Mouse (Mus musculus) monocyte, adult 2 months (primary cell): Measurements from ENCODE around the gene Sppl3.

Experiments
- DNase-seq, 2 experiments: peaks; one replicate each; pipeline ENCODE4 v3.0.0; 2022; ENCODE audit warnings: low spot score in 2 of 2, low read depth in 1 of 2

The Sppl3 gene

GRCm38 (mm10) chr5:115010577-115011216 lies at the start of gene Sppl3:
Gene Sppl3 (plus strand): TSS chr5:115011137.
- peak; percentile 67 to 89 for DNase-seq

GRCm38 (mm10) chr5:114961590-114962360 lies 49.2 kb upstream of the Sppl3 start:
- no peak for DNase-seq

- DNase-seq: no peak
These were observed 46.5 kb upstream of the Sppl3 start for GRCm38 (mm10) chr5:114964315-114964966.

DNA sequence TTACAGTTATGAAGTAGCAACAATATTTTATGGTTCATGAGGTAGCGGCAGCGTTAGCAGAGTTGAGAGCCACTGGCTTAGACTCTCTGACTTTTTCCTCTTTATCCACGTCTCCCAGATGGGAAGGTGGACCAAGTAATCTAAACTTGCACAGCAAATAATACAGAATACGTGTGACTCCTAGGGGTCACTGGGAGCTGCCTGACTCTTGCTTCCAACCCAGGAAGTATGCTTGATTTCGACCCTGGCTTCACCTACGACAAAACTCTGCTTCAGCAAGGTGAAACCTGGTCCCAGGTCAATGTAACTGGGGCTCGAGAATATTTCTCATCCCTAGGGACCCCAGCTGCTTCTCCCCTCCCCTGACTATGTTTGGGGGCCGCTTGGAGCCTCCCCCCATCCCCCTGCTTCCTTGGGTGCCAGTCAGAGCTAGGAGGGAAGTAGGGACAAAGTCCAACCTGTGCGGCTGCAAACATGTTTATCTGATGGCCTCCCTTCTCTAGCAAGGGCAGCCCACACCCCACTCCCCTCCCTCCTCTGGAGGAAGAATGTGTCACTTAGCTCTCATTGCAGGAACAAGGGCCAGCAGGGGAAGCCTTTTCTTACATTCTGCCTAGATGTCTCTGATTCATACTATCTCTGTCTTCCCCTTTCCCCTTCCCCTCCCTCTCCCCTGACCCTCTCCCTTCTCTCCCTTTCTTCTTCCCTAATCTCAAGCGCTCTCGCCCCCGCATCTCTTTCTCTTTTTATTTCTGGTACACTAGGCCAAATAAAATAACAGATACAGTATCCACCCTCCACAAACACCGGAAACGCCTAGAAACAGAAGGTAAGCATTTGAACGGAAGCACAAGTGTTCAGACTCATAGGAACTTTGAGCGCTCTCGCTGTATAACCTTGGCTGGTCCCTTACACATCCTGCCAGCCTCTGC lies 45.7 kb upstream of the Sppl3 start:
- DNase-seq: no peak

DNA sequence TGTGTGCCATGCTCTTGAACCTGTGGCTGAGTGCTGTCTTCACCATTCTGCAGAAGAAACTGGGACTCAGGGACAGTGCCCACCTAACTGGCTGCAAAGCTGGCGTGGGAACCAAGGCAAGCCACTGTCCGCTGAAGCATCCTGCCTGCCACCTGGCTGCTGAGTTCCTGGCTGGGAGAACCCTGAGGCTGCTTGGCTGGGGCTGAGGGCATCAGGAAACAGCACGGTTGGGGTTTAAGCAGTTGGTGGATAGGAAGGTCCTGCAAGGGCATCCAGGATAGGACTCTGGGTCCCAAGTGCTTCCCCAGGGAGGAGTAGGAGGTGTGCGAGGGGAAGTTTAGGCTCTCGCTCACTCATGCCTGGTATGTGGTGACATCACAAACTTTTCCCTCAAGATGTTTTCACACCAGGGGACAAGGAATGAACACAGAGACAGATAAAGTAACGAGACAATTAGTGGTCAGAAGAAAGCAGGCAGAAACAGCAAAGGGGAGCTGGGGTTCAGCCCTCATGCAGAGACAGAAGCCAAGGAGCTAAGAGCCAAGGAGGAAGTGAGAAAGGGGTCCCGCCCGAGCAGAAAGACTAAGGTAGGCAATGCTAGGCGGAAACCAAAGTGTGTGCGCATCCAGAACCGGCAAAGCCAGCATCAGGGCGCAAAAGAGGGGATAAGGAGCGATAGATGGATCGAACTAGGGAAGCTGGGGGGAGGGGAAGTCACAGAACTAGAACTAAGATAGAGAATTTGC lies 43.2 kb upstream of the Sppl3 start:
- no peak for DNase-seq

DNA sequence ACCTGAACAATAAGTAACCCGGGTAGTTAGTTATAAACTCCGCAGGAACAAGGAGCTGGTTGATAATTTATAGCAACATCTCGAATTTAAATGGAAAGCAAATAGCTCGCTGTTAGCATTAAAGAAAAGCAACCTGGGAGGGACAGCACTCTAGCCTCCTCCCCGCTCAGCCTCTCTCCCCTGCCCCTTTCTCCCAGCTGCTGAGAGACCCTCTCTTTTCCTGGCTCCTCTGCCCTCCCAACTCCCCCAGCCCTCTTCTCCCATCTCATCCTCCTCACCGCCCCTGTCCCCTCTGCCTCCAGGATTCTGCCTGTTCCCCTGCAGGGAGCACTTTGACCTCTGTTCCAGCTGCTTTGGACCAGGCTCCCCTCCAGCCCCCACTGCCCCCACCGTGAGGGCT lies 42.3 kb upstream of the Sppl3 start:
- DNase-seq: no peak

DNA sequence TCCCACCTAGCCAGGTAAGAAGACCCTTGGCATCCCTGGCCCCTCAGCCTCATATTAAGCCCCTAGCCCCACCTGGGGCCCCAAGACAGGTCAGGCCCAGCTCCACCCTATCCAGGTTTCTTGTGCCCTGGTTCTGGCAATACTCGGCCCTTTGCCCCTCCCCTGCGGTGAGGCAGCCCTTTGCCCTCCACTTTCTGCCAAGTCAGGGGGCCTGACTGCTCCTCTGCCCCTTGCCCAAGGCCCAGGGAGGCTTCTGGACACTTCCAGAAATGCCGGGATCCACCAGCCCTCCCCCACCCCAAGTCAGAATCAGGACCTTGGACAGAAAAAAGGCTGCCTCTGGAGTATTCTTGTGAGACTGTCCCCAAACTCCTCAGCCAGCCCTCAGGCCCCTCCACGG lies 41.9 kb upstream of the Sppl3 start:
- no peak for DNase-seq

DNA sequence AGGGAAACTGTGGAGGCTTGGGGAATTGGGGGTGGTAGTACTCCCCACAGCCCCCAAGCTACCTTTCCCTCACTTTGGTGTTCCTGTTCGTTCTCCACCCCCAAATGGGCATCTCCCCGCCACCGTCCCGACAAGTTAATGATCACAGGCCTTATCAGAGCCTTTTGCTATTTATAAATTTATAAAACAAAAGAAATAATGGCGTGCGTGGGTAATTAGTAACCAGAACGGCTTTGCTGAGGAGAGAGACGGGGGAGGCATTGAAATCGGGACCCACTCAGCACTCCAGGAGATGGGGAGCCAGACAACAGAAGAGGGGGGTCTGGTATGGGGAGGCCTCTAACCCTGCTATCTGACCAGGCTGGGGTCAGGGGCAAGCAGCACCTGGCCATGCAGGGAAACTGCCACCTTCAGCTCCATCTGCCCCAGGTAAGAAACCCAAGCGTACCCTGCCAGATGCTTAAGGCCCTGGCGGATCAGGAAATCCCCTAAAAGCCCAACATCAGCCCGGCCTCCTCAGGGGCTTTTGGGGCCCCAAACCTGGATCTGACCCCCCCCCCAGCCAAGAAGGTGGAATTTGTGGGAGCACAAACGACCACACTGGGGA lies 41.2 kb upstream of the Sppl3 start:
- DNase-seq: no peak

DNA sequence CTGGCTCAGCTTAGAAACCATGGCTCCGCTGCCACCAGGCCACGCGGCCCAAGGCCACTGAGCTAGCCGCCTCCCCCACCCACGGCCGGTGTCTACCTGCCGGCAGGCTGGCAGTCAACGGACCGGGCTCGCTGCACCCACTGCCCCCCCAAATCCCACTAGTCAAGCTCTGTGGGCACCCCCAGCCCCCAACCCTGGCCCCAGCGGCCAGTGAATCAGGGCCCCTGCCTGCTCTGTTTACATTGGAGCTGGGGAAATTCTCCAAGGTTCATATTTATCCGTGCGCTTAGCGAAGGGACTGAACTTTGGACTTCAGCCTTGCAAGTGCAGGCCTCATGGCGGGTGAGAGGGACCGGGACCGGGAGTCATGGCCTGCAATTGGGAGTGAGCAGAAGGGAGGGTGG lies 40.1 kb upstream of the Sppl3 start, which contains the start of gene Hnf1a:
Gene Hnf1a (minus strand): TSS at position 271 of the 404 bp plus-strand sequence.
- DNase-seq: no peak

GRCm38 (mm10) chr5:114972201-114972600 lies 38.7 kb upstream of the Sppl3 start:
- DNase-seq: no peak

GRCm38 (mm10) chr5:114973131-114973530 lies 37.8 kb upstream of the Sppl3 start:
- no peak for DNase-seq

DNA sequence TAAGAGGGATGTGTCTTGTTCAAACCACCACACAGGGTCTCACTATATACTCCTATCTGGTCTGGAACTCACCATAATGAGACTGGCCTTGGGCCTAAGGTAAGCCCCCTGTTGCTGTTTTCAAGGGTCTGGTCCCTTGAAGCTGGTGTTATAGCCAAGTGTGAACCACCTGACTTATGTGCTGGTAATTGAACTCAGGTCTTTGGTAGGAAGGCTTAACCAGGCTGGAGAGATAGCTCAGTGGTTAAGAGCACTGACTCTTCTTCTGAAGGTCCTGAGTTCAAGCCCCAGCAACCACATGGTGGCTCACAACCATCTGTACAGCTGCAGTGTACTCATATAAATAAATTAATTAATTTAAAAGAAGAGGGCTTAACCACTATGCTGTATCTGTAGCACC lies 34.0 kb upstream of the Sppl3 start:
- DNase-seq: no peak

- DNase-seq: no peak
These were observed 32.5 kb upstream of the Sppl3 start for GRCm38 (mm10) chr5:114978473-114978872.

DNA sequence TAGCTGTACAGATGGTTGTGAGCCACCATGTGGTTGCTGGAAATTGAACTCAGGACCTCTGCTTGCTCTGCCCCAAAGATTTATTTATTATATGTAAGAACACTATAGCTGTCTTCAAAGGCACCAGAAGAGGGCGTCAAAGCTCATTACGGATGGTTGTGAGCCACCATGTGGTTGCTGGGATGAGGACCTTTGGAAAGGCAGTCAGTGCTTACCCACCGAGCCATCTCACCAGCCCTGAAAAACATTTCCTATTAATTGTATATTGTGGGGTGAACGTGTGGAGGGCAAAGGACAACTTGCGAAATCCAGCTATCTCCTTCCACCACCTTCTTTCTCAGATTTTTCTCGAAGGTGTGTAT lies 32.1 kb upstream of the Sppl3 start:
- no peak for DNase-seq

- DNase-seq: peak; percentile 14 to 47
These were observed 31.5 kb upstream of the Sppl3 start for GRCm38 (mm10) chr5:114979250-114980121.

DNA sequence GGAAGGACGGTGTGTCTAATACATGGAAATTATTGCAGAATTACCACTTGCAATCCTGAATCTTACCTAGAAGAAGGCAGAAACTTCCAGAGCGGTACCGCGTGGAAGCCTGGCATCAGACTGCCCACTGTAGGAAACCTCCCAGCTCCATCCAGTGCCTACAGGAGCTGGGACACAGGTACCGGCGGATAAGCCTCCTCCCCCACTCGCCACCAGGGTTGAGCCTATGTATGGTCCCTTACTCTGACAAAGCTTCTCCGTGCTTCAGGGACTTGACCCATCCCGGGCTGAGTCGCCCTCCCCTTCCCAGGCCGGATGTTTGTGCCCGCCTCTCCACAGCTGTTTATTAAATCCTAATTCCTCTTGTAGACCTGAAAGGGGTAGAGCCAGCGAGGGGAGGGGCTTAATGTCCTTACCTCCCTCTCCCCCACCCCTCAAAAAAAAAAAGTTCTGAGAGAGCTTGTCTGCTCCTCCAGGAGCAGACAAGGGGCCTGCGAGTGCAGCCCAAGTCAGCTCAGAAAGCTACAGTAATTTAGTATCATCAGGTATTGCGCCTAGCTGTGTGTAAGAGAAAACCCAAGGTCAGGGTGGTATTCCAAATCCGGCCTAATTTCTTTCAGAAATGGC lies 30.7 kb upstream of the Sppl3 start:
- no peak for DNase-seq

- no peak for DNase-seq
These were observed 28.9 kb upstream of the Sppl3 start for GRCm38 (mm10) chr5:114982001-114982400.

GRCm38 (mm10) chr5:114985074-114985473 lies 25.9 kb upstream of the Sppl3 start:
- no peak for DNase-seq

DNA sequence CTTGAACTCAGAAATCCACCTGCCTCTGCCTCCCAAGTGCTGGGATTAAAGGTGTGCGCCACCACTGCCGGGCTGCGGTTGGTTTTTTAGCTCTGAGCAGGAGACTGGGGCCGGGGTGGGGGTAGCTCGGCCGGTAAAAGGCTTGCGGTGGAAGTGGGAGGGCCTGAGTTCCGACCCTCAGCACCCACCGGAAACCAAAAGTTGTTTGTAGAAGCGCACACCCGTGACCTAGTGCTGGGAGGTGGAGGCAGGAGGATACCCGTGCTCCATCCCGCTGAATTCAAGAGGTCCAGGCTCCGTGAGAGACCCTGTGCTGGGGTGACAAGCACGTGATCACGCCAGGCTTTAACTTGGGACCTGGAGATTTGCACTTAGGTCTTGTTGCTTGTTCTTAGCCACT lies 14.5 kb upstream of the Sppl3 start:
- no peak for DNase-seq
